Mouse (Mus musculus): Measurements from ENCODE around the gene G0s2.

- TF ChIP-seq CTCF (IDR thresholded peaks at IDR 0.05; ENCODE audit: low read depth): no peak
- no peak for TF ChIP-seq EP300 (optimal IDR thresholded peaks at IDR 0.05)
These were observed 33.8 kb upstream of the G0s2 start for GRCm38 (mm10) chr1:193306832-193307231.
